Mouse (Mus musculus): ENCODE results near the gene Atf7ip2. TPM values are rescaled to one million over a fixed set of nuclear protein-coding genes. Genes with fewer than 3 reads are reported as not detected.
A peak's percentile ranks its signal among the peaks of the same experiment; 100 is the strongest.

Atf7ip2 gene
- polyA plus RNA-seq, 1 experiment from 2014 or later: 0.10 TPM

DNA sequence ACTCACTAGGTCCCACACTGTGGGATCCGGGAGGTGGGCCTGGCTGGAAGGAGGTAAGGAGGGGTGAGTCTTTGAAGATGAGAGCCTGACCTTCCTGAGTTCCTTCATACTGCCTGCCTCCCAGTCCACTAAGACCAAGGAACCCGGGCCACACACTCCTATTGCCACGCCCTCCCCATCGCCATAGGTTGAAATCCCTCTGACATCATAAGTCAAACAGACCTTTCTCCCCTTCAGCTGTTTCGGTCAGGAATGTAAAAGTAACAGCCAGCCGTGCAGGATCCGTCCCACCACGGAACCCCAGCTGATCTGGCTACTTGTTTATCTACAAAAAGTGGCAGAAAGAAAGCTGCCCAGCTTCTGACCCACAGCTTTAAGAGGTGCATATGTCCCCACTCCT is 107.1 kb downstream of the Atf7ip2 start:
- WGBS (ENCODE audit: insufficient replicate concordance): 26% methylated on average over 8 of the region's 8 CpGs
- Histone ChIP-seq H3K4me2 (peak overlapping the region; percentile 25; the same call in 1 of the 2 replicates), H3K9me3 (replicated peaks) (no peaks in the 10 kb centered on the region), H3K4me3 (replicated peaks) (no peak overlapping the region), H3K27ac (replicated peaks) (no peak overlapping the region), H3K36me3 (replicated peaks) (no peaks in the 10 kb centered on the region), H3K27me3 (no peaks in the 10 kb centered on the region), H3K4me1 (replicated peaks) (no peaks in the 10 kb centered on the region), H3K9ac (no peak overlapping the region)
- ATAC-seq (ENCODE audit: insufficient read depth): peak; percentile 52; the same call in 1 of the 2 replicates

DNA sequence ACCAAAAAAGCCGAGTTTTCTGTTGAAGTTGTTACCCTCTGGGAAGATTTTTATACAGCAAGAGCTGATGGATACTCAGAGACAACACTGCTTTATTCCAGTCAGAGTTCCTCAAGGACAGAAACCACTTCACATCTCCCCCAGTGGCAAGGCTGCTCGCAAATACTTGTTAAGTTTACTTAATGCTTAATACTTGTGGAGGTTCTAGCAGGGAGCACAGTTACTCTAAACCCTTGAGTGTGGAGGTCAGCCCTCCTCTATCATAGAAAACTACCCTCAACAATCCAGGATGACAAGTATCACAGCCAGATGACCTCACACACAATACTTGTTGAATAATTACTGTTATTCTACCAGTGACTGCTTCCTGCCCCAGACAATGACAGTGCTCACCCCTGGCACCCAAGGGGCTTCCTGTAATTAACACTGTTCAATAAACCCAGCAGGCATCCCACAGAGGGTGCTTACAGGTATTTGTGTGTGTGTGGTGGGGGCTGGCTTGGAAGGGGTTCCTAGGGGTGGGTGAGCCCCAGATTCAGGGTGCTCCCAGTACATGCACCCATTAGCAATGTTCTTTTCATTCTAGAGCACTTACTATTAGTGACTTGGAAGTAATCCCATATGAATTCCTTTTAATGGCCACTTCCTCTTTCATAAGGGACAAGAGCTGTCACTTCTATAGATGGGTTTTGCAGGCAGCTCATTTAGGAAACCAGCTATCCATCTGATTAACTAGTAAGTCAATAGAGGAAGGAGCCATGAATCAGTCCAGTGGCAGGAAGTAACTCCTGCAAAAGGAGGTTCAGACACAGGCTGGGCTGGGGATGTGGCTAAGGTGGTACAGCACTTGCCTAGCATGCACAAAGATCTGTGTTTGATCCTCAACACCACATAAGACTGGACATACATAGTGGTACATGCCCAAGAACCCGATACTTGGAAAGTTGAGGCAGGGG is 108.0 kb downstream of the Atf7ip2 start:
- H3K9me3 ChIP-seq (replicated peaks): no peaks in the 10 kb centered on the region
- no peaks in the 10 kb centered on the region for H3K36me3 ChIP-seq (replicated peaks)
- H3K27ac ChIP-seq (replicated peaks): no peak overlapping the region
- no peak overlapping the region for H3K4me3 ChIP-seq (replicated peaks)
- H3K9ac ChIP-seq: no peak overlapping the region
- no peak for ATAC-seq (ENCODE audit: insufficient read depth)
- no peaks in the 10 kb centered on the region for H3K4me1 ChIP-seq (replicated peaks)
- WGBS (ENCODE audit: insufficient replicate concordance): 45% methylated on average over 3 of the region's 3 CpGs
- no peak overlapping the region for H3K4me2 ChIP-seq
- no peaks in the 10 kb centered on the region for H3K27me3 ChIP-seq

Small RNA genes within 50 kb of the gene (microRNA-seq; reads per million reads assigned to microRNA genes)
- gene Gm22932: not detected

Other genes starting within 250 kb of the Atf7ip2 start
- 0.01 TPM in 1 of 2 replicates, not detected in the other for gene Grin2a, start 197.2 kb upstream of the Atf7ip2 start, polyA plus RNA-seq (2015; fragmentation: Nextera tagmentation; extraction: Ambion mirVana)
- 0.54 and 0.96 TPM in 2 replicates for gene Rpl39l, start 22.5 kb upstream of the Atf7ip2 start, polyA plus RNA-seq (2015; fragmentation: Nextera tagmentation; extraction: Ambion mirVana)
- 5.3 TPM in 2 replicates for gene Emp2, start 121.3 kb downstream of the Atf7ip2 start, polyA plus RNA-seq (2015; fragmentation: Nextera tagmentation; extraction: Ambion mirVana)
- gene Tekt5, start 202.8 kb downstream of the Atf7ip2 start, polyA plus RNA-seq (2015; fragmentation: Nextera tagmentation; extraction: Ambion mirVana): 0.22 and 0.28 TPM in 2 replicates
- gene Nubp1, start 219.2 kb downstream of the Atf7ip2 start, polyA plus RNA-seq (2015; fragmentation: Nextera tagmentation; extraction: Ambion mirVana): 27.6 and 31.5 TPM in 2 replicates